Mouse (Mus musculus) G1E (cell line): ENCODE measurements at regions not wholly inside any gene's neighbourhood (a gene's known extent, or its start where the extent isn't known, plus 50 kb on each side); places are given as distances from the start of the nearest gene placed in this dataset.

Experiments
- ATAC-seq: 2 replicates; pipeline ENCODE4 v1.8.0; 2016; ENCODE audit warnings: mild to moderate bottlenecking; ENCODE audit not compliant: insufficient number of reproducible peaks, poor library complexity, low FRiP score, severe bottlenecking; ENCODE audit errors: extremely low read depth
- DNase-seq: peaks from one replicate; pipeline ENCODE4 v3.0.0; 2012; ENCODE audit warnings: low spot score
- H3K27me3 ChIP-seq: 2 replicates; pipeline ENCODE4 v1.6.1; 2012; ENCODE audit warnings: mild to moderate bottlenecking, low read length, inconsistent platforms; ENCODE audit not compliant: insufficient read depth
- H3K36me3 ChIP-seq: replicated peaks from 2 replicates; pipeline ENCODE3; 2012; ENCODE audit warnings: mild to moderate bottlenecking, inconsistent platforms
- H3K4me1 ChIP-seq: 2 replicates; pipeline ENCODE4 v1.6.1; 2012; ENCODE audit warnings: low read depth, low read length, inconsistent platforms, mixed read lengths; ENCODE audit not compliant: insufficient read depth
- H3K4me3 ChIP-seq: 2 replicates; pipeline ENCODE4 v1.5.1; 2012; ENCODE audit warnings: low read depth, mild to moderate bottlenecking, inconsistent platforms, low read length, moderate library complexity, mixed read lengths
- H3K9me3 ChIP-seq: replicated peaks from 2 replicates; pipeline ENCODE4 v1.6.1; 2012; ENCODE audit warnings: inconsistent platforms
- CTCF ChIP-seq: IDR thresholded peaks from 2 replicates; pipeline ENCODE4 v1.5.1; 2012; ENCODE audit warnings: low read depth, low read length, inconsistent platforms, mixed read lengths
- GATA1 ChIP-seq: IDR thresholded peaks from 2 replicates; pipeline ENCODE4 v1.6.1; 2012; ENCODE audit warnings: borderline replicate concordance, low read length, inconsistent platforms, mixed read lengths
- GATA2 ChIP-seq: IDR thresholded peaks from 2 replicates; pipeline ENCODE4 v1.6.1; 2012; ENCODE audit warnings: low read depth, low read length, inconsistent platforms, borderline replicate concordance
- POLR2AphosphoS5 ChIP-seq: IDR thresholded peaks from 2 replicates; pipeline ENCODE4 v1.6.1; 2012; ENCODE audit warnings: low read depth, low read length, inconsistent platforms; ENCODE audit not compliant: insufficient replicate concordance
- TAL1 ChIP-seq: conservative IDR thresholded peaks from 2 replicates; pipeline ENCODE4 v1.6.1; 2012; ENCODE audit warnings: low read depth, low read length, inconsistent platforms, mixed read lengths

DNA sequence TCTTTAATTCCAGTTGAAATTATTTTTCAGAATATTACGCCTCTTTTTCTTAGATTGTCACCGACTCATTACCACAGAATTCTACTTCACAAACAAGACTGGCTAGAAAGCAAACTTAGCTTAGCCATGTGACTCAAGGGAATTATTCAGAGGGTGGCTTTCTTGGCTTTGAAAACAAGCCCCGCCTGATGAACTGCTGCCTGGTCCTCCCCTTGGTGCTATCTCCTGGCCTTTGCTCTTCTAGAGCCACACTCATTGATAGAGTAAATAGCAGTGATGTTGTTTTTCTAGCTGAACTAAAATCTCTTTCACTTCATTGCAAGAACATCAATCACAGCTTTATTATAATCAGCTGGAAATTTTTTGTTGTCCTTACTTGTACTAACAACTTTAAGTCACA is 713.0 kb upstream of the Cited2 start:
- DNase-seq: no peak
- no peak for ATAC-seq
- Histone ChIP-seq H3K9me3 (no peaks in the 10 kb centered on the region), H3K36me3 (no peaks in the 10 kb centered on the region), H3K4me3 (no peak overlapping the region), H3K4me1 (no peaks in the 10 kb centered on the region), H3K27me3 (no peaks in the 10 kb centered on the region)
- TF ChIP-seq GATA1 (no peak), GATA2 (no peak), POLR2AphosphoS5 (no peak), CTCF (no peak), TAL1 (no peak)

DNA sequence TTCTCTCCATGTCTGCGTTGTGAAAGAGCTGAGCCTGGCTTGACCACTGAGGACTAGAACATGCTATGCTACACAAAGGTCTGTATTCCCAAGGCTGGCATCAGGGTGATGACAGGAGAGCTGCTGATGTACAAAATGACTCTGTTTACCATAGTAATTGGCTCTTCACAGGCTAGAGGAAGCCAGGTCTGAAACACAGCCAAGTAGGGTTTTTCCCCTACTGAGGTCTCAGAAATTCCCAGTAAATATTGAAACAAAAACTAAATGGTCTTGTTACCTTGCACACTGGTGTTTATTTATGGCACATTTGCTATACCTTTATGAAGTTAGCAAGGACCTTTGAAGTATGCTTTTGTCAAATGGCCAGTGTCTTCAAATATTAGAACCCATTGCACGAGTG is 711.1 kb upstream of the Cited2 start:
- ATAC-seq (no peak), DNase-seq (no peak)
- no peak for TF ChIP-seq TAL1
- no peak for TF ChIP-seq GATA1
- no peak for TF ChIP-seq CTCF
- TF ChIP-seq GATA2: no peak
- TF ChIP-seq POLR2AphosphoS5: no peak
- H3K36me3 ChIP-seq: no peaks in the 10 kb centered on the region
- no peaks in the 10 kb centered on the region for H3K4me1 ChIP-seq
- no peak overlapping the region for H3K4me3 ChIP-seq
- no peaks in the 10 kb centered on the region for H3K9me3 ChIP-seq
- H3K27me3 ChIP-seq: no peaks in the 10 kb centered on the region

- H3K9me3 ChIP-seq: no peaks in the 10 kb centered on the region
- H3K27me3 ChIP-seq: no peaks in the 10 kb centered on the region
- TF ChIP-seq GATA1 (no peak), POLR2AphosphoS5 (no peak), CTCF (no peak), GATA2 (no peak), TAL1 (no peak)
- no peak for ATAC-seq
- H3K36me3 ChIP-seq: no peaks in the 10 kb centered on the region
- no peaks in the 10 kb centered on the region for H3K4me1 ChIP-seq
- no peak for DNase-seq
- H3K4me3 ChIP-seq: no peak overlapping the region
Measured at GRCm38 (mm10) chr10:17012541-17012975, 710.5 kb upstream of the Cited2 start.

- H3K27me3 ChIP-seq: no peaks in the 10 kb centered on the region
- DNase-seq (no peak), ATAC-seq (no peak)
- no peaks in the 10 kb centered on the region for H3K4me1 ChIP-seq
- no peaks in the 10 kb centered on the region for H3K36me3 ChIP-seq
- H3K9me3 ChIP-seq: no peaks in the 10 kb centered on the region
- no peak for TF ChIP-seq GATA1
- no peak for TF ChIP-seq TAL1
- TF ChIP-seq POLR2AphosphoS5: no peak
- TF ChIP-seq GATA2: no peak
- TF ChIP-seq CTCF: no peak
- no peak overlapping the region for H3K4me3 ChIP-seq
Measured at GRCm38 (mm10) chr10:17014826-17015225, 708.2 kb upstream of the Cited2 start.

GRCm38 (mm10) chr10:17016854-17017253 is 706.2 kb upstream of the Cited2 start:
- H3K9me3 ChIP-seq: no peaks in the 10 kb centered on the region
- H3K4me3 ChIP-seq: no peak overlapping the region
- H3K27me3 ChIP-seq: no peaks in the 10 kb centered on the region
- no peaks in the 10 kb centered on the region for H3K36me3 ChIP-seq
- TF ChIP-seq POLR2AphosphoS5 (no peak), GATA1 (no peak), GATA2 (no peak), CTCF (no peak), TAL1 (no peak)
- no peaks in the 10 kb centered on the region for H3K4me1 ChIP-seq
- no peak for ATAC-seq
- DNase-seq: no peak

GRCm38 (mm10) chr10:17022216-17023158 is 700.5 kb upstream of the Cited2 start:
- no peaks in the 10 kb centered on the region for H3K36me3 ChIP-seq
- H3K4me3 ChIP-seq: no peak overlapping the region
- H3K27me3 ChIP-seq: peaks cover 4% of the 10 kb centered on the region; the same call in 1 of the 2 replicates
- TF ChIP-seq GATA1: no peak
- TF ChIP-seq TAL1: no peak
- no peak for TF ChIP-seq POLR2AphosphoS5
- no peak for TF ChIP-seq GATA2
- TF ChIP-seq CTCF: no peak
- no peaks in the 10 kb centered on the region for H3K4me1 ChIP-seq
- DNase-seq (no peak), ATAC-seq (no peak)
- no peaks in the 10 kb centered on the region for H3K9me3 ChIP-seq
